Mouse (Mus musculus) forebrain, embryonic 16.5 days (tissue): ENCODE measurements around the gene Gjc1. TPM values are rescaled to one million over a fixed set of nuclear protein-coding genes. Genes with fewer than 3 reads are reported as not detected.

Source experiments
- ATAC-seq: fragments of 200-750 bp; cut with Nextera tagmentation; 2 replicates; pipeline ENCODE4 v1.8.0; 2017; ENCODE audit warnings: mild to moderate bottlenecking, moderate library complexity
- H3K27ac ChIP-seq: fragments of 300-500 bp; sonication (generic); 2 replicates; pipeline ENCODE4 v1.5.1; 2014; ENCODE audit warnings: low read length, control low read depth
- H3K27me3 ChIP-seq: fragments of 300-500 bp; sonication (generic); replicated peaks from 2 replicates; pipeline ENCODE4 v1.6.1; 2014; ENCODE audit warnings: low read length; ENCODE audit not compliant: control insufficient read depth, insufficient read depth
- H3K36me3 ChIP-seq: fragments of 300-500 bp; sonication (generic); 2 replicates; pipeline ENCODE4 v1.6.1; 2014; ENCODE audit not compliant: control insufficient read depth, insufficient read depth
- H3K4me1 ChIP-seq: fragments of 300-500 bp; sonication (generic); replicated peaks from 2 replicates; pipeline ENCODE4 v1.6.1; 2014; ENCODE audit warnings: low read length; ENCODE audit not compliant: control insufficient read depth, insufficient read depth
- H3K4me2 ChIP-seq: fragments of 300-500 bp; sonication (generic); 2 replicates; pipeline ENCODE4 v1.6.1; 2014; ENCODE audit warnings: mild to moderate bottlenecking, low read length, control low read depth
- H3K4me3 ChIP-seq: fragments of 300-500 bp; sonication (generic); replicated peaks from 2 replicates; pipeline ENCODE4 v1.5.1; 2014; ENCODE audit warnings: mild to moderate bottlenecking, low read length, control low read depth
- H3K9ac ChIP-seq: fragments of 300-500 bp; sonication (generic); replicated peaks from 2 replicates; pipeline ENCODE4 v1.6.1; 2014; ENCODE audit warnings: low read depth, low read length, control low read depth
- H3K9me3 ChIP-seq: fragments of 300-500 bp; sonication (generic); 2 replicates; pipeline ENCODE4 v1.6.1; 2016; ENCODE audit warnings: low read length; ENCODE audit not compliant: control insufficient read depth
- WGBS: fragments of 180-500 bp; shearing (Covaris S2); extraction: QIAGEN DNeasy Blood & Tissue Kit; methylation state at CpG from one replicate; pipeline ENCODE4 v1.1.7; 2014; 5-methylcytosine and 5-hydroxymethylcytosine counted together
- polyA plus RNA-seq: library from polyadenylated mRNA; unstranded; fragments of >200 nt; fragmentation: Nextera tagmentation; extraction: Ambion mirVana; gene quantifications from 2 replicates; pipeline ENCODE4 v1.2.1, GENCODE M21; 2015

Gene Gjc1
- polyA plus RNA-seq, 1 experiment from 2014 or later = 41.9 TPM

DNA sequence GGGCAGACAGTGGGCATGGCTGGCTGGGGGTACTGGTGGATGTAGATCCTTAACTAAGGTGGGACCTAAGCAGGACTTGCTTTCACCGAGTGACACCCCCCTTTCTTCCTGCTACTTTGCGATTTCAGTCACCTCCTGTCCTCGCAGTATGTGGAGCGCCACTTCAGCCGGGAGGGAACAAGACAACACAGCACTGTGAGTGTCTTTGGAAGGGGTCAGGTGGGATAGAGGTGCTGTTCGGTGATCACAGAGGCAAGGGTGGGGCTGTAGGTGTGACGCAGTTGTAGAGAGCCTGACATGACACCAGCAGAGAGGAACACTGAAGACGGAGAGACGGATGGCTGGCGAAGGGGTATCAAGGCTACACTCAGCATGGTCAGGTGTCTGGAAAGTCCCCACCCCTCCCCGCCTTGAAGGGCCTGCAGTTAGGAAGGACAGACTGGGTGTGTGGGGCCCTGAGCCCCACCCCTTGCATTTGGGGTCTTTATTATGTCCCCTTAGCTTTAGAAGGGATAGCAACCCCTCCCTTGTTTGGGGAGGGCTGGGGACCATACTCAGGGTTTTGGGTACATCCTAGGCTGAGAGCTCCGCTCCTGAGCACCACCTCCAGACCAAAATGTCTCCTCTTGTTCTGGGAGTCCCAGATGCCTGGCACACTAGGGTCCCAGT lies 49.4 kb downstream of the Gjc1 start:
- Histone ChIP-seq H3K4me3 (no peak overlapping the region), H3K4me1 (peaks cover 24% of the 10 kb centered on the region), H3K36me3 (no peaks in the 10 kb centered on the region), H3K27me3 (no peaks in the 10 kb centered on the region), H3K4me2 (no peak overlapping the region), H3K27ac (no peak overlapping the region), H3K9me3 (no peaks in the 10 kb centered on the region), H3K9ac (no peak overlapping the region)
- whole genome bisulfite sequencing = 87% methylated on average over 12 of the region's 12 CpGs
- no peak for ATAC-seq

DNA sequence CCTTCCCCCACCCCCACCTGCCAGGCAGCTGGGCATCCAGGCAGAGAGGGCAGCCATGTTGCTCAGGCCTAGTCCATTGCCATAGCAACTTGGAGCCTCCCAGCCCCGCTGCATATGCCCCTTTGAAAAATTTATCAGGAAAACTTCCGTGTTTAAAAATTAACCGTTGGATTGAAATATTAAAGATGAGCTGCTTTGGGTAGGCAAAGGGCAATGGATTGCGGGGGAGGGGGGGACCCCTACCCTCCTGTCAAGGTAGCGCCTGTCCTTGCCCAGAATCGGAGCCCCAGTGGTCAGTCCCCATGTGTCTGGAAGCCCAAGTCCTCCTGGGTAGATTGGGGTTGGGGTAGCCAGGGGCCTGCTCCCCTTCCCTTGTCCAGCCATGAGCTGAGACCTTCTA lies 50.4 kb downstream of the Gjc1 start:
- H3K27ac ChIP-seq = no peak overlapping the region
- 86% methylated on average over 6 of the region's 6 CpGs for WGBS
- peaks cover 20% of the 10 kb centered on the region for H3K4me1 ChIP-seq

DNA sequence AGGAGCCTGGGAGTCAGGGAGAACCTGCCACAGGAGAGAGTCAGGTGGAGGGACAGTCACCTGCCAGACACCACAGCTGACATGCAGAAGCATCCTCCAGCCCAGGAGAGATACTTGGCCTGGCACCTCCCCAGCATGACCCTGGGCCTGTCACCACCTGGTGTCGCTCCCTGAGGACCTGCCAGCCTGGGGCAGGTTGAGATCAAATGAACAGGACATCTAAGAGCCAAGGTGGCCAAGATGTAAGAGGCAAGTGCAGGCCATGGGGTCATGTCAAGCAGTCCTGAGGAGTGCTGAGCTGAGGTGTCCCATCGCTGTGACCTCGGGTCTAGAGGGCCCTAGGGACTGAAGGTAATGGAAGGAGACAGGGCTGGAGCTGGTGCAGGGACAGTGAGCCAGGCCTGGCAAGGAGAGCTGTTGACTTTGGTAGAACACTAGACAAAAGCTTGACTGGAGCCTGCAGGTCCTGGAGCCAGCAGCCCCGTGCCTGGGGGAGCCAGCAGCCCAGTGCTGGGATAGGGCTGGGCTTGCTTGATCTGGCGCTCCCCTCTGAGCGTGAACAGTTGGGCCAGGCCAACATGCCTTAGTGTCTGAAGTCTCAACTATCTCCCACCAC lies 52.3 kb downstream of the Gjc1 start:
- ATAC-seq = no peak
- WGBS = 76% methylated on average over 6 of the region's 6 CpGs
- Histone ChIP-seq H3K4me3 (no peak overlapping the region), H3K9ac (no peak overlapping the region), H3K9me3 (no peaks in the 10 kb centered on the region), H3K4me1 (peaks cover 14% of the 10 kb centered on the region), H3K27me3 (no peaks in the 10 kb centered on the region), H3K36me3 (no peaks in the 10 kb centered on the region), H3K4me2 (no peak overlapping the region), H3K27ac (no peak overlapping the region)

More for the DNA sequence above, 50.4 kb downstream of the Gjc1 start:
- H3K4me3 ChIP-seq = no peak overlapping the region
- no peak overlapping the region for H3K4me2 ChIP-seq
- H3K9ac ChIP-seq = no peak overlapping the region
- no peaks in the 10 kb centered on the region for H3K27me3 ChIP-seq
- ATAC-seq = no peak
- H3K36me3 ChIP-seq = no peaks in the 10 kb centered on the region
- no peaks in the 10 kb centered on the region for H3K9me3 ChIP-seq

DNA sequence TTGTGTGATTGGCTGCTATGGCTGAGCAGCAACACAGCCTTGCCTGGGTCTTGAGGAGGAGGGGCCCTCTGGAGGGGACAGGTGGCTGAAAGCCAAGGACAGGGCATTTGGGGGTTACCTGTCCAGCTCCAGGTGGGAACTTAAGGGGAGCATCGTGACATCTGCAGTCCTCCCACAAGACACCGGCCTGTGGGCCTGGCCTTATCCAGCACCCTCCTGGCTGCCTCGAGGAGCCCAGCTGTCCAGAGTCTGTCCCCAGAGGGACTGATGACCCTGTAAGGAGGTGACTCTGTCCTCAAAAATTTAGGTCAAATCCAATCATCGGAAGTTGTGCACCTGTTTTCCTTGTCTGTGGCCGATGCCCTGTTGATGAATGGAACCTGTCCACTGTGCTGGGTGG lies 54.1 kb downstream of the Gjc1 start:
- Histone ChIP-seq H3K4me1 (peaks cover 20% of the 10 kb centered on the region), H3K9ac (no peak overlapping the region), H3K36me3 (no peaks in the 10 kb centered on the region), H3K4me3 (no peak overlapping the region), H3K27ac (no peak overlapping the region), H3K27me3 (no peaks in the 10 kb centered on the region), H3K4me2 (no peak overlapping the region), H3K9me3 (no peaks in the 10 kb centered on the region)
- WGBS = 90% methylated on average over 5 of the region's 5 CpGs
- no peak for ATAC-seq

DNA sequence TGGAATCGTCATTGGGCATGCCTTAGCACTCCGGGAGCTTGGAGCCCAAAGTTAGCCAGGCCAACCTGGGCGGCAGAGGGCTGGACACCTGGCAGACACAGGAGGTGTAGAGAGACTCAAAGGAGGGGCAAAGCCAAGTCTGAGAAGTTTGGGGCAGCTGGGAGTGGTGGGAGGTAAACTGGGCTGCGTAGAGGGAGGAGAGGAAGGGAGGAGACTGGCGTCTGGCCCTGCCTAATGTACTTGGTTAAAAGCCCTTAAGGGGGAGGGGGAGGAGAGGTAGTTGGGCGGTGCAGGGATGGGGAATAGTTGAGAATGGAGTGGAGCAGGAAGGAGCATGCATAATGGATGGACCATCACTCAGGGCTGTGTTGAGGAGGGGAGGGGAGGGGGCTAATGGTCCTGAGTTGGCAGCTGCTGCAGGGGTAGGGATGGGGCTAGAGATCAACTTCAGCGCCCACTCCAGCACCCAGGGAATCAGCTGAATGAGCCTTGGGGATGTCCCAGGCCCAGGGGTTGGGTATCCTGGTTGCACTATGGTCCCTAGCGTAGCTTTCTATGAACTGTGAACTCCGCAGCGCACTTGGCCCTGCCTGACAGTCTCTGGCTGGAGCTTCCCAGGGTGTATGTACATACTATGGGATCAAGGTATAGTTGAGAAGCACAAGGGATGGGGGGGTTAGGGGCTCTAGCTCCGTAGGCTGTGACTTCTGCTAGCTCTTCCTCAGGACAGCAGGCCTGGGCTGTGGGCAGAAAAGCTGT lies 56.3 kb downstream of the Gjc1 start:
- Histone ChIP-seq H3K36me3 (no peaks in the 10 kb centered on the region), H3K27me3 (no peaks in the 10 kb centered on the region), H3K4me3 (no peak overlapping the region), H3K9me3 (no peaks in the 10 kb centered on the region), H3K4me1 (peaks cover 18% of the 10 kb centered on the region), H3K27ac (no peak overlapping the region), H3K4me2 (no peak overlapping the region), H3K9ac (no peak overlapping the region)
- ATAC-seq = no peak; the same call in 1 of the 2 replicates
- 56% methylated on average over 11 of the region's 11 CpGs for WGBS

DNA sequence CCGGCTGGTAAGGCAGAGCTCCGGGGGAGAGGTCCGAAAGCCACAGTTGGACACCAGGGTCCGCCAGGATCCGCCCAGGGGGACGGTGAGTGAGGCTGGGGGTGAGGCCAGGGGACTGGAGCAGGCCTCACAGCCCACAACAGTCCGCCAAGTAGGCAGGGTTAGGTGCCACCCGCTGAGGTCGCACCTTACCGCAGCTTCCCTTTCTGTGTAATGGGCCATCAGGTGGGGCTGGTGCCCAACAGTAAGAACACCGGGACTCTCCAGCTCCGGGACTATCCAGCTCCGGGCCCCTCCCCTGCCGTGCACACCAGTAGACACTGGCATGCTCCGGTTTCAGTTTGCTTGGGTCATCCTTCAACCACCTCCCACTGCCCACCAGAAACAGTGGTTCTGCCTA lies 57.3 kb downstream of the Gjc1 start:
- Histone ChIP-seq H3K36me3 (no peaks in the 10 kb centered on the region), H3K9me3 (no peaks in the 10 kb centered on the region), H3K9ac (peak overlapping the region; percentile 93), H3K4me1 (peaks cover 18% of the 10 kb centered on the region), H3K4me2 (peak overlapping the region; percentile 88), H3K27me3 (no peaks in the 10 kb centered on the region), H3K4me3 (peak overlapping the region; percentile 64), H3K27ac (no peak overlapping the region)
- ATAC-seq = no peak; the same call in 1 of the 2 replicates
- 10% methylated on average over 15 of the region's 15 CpGs for WGBS

DNA sequence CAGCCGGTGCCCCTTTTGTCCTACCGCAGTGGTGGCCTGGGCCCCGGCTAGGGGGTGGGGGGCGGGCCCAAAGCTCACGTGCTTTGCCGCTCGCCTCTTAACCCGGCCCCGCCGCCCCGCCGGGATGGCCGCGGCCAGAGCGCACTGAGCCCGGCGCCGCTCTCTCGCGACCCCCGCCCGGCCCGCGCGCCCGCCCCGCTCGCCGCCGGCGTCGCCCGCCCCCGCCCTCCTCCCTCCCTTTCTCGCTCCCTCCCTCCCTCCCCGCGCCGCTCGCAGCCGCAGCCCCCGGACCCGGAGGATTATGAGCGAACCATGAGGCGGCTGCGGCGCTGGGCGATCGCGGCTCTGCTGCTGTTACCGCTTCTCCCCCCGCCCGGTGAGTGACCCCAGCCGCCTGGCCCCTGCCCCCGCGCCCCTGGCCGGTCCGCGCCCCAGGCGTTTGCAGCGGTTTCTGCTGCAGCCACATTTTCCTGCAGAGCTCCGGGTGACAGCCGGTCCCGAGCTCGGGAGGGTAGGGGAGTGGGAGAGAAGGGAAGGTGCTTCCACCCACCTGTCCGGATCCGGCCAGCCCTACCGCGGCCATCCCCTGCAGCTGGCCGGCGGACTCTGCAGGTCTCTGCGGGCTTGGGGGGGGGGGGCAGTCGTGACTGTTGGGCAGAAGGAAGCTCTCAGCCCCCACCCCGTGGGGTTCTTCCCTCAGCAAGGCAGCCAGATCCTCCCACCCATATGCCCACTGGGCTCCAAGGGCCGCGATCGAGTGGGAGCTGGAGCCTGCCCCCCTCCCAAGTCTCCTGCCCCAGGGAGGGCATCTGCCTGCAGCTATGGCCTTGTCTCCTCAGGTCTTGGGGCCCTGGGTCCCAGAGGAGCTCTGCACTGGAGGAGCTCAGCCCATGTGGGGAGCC lies 57.9 kb downstream of the Gjc1 start, which contains the start of gene Adam11:
Gene Adam11, plus strand, starts transcription at position 131 of the 902 bp plus-strand sequence.
- Histone ChIP-seq H3K9ac (peak within 1 kb of the TSS; percentile 93), H3K9me3 (no peaks in the 10 kb centered on the region), H3K27me3 (no peaks in the 10 kb centered on the region), H3K4me2 (peak within 1 kb of the TSS; percentile 88), H3K4me1 (peaks cover 18% of the 10 kb centered on the region), H3K27ac (no peak within 1 kb of the TSS), H3K36me3 (no peaks in the 10 kb centered on the region), H3K4me3 (peak within 1 kb of the TSS; percentile 64)
- 0% methylated on average over 37 of the region's 76 CpGs for whole genome bisulfite sequencing
- ATAC-seq = peak; percentile 59

DNA sequence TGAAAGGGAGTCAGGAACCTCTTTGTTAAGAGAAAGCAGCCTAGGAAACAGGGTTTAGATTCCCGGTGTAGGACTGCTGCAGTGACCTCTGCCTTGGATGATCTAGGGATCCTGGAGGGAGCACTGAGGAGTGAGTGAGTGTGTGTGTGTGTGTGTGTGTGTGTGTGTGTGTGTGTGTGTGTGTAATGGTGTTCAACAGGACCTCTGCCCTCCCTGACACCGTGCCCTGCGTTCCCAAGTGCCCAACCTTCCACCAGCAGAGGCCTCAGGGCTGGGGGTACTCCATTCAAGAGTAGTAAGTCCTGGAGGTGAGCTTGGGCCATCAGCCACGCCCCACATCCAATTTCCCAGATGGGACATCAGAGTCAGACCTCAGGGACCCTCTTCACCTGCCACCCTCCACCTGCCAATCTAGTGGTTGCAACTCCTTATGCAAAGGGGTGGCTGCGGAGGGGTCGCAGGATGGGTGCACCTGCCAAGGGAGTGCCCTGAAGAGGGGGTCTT lies 58.6 kb downstream of the Gjc1 start:
- 15% methylated on average over 6 of the region's 6 CpGs for whole genome bisulfite sequencing
- Histone ChIP-seq H3K9ac (peak overlapping the region; percentile 93), H3K27ac (no peak overlapping the region), H3K4me2 (peak overlapping the region; percentile 88), H3K9me3 (no peaks in the 10 kb centered on the region), H3K36me3 (no peaks in the 10 kb centered on the region), H3K4me1 (peaks cover 18% of the 10 kb centered on the region), H3K4me3 (peak overlapping the region; percentile 64), H3K27me3 (no peaks in the 10 kb centered on the region)
- ATAC-seq = no peak; the same call in 1 of the 2 replicates
